Mouse (Mus musculus) midbrain, embryonic 10.5 days (tissue): ENCODE measurements around the gene Zgrf1. TPM values are rescaled to one million over a fixed set of nuclear protein-coding genes. Genes with fewer than 3 reads are reported as not detected.

Source experiments
- DNase-seq: peaks from one replicate; pipeline ENCODE4 v3.0.0-alpha.2; 2017; ENCODE audit warnings: low spot score
- H3K27ac ChIP-seq: fragments of 300-500 bp; sonication (generic); replicated peaks from 2 replicates; pipeline ENCODE4 v1.5.1; 2016; ENCODE audit warnings: mild to moderate bottlenecking
- H3K27me3 ChIP-seq: fragments of 300-500 bp; sonication (generic); 2 replicates; pipeline ENCODE4 v1.6.1; 2016; ENCODE audit warnings: low read depth, mild to moderate bottlenecking; ENCODE audit not compliant: poor library complexity, severe bottlenecking
- H3K36me3 ChIP-seq: fragments of 300-500 bp; sonication (generic); 2 replicates; pipeline ENCODE4 v1.6.1; 2016; ENCODE audit warnings: mild to moderate bottlenecking, moderate library complexity
- H3K4me1 ChIP-seq: fragments of 300-500 bp; sonication (generic); 2 replicates; pipeline ENCODE4 v1.6.1; 2016
- H3K4me3 ChIP-seq: fragments of 300-500 bp; sonication (generic); 2 replicates; pipeline ENCODE4 v1.5.1; 2016; ENCODE audit warnings: mild to moderate bottlenecking, moderate library complexity
- H3K9me3 ChIP-seq: fragments of 300-500 bp; sonication (generic); replicated peaks from 2 replicates; pipeline ENCODE4 v1.6.1; 2016; ENCODE audit warnings: mild to moderate bottlenecking
- WGBS: fragments of 180-500 bp; shearing (Covaris S2); methylation state at CpG from one replicate; pipeline ENCODE4 v1.1.7; 2016; 5-methylcytosine and 5-hydroxymethylcytosine counted together
- polyA plus RNA-seq: library from polyadenylated mRNA; unstranded; fragments of >200 nt; fragmentation: Nextera tagmentation; extraction: Ambion mirVana; gene quantifications from 2 replicates; pipeline ENCODE4 v1.2.1, GENCODE M21; 2016

The Zgrf1 gene
- polyA plus RNA-seq, 1 experiment from 2014 or later, result 20.9 TPM

DNA sequence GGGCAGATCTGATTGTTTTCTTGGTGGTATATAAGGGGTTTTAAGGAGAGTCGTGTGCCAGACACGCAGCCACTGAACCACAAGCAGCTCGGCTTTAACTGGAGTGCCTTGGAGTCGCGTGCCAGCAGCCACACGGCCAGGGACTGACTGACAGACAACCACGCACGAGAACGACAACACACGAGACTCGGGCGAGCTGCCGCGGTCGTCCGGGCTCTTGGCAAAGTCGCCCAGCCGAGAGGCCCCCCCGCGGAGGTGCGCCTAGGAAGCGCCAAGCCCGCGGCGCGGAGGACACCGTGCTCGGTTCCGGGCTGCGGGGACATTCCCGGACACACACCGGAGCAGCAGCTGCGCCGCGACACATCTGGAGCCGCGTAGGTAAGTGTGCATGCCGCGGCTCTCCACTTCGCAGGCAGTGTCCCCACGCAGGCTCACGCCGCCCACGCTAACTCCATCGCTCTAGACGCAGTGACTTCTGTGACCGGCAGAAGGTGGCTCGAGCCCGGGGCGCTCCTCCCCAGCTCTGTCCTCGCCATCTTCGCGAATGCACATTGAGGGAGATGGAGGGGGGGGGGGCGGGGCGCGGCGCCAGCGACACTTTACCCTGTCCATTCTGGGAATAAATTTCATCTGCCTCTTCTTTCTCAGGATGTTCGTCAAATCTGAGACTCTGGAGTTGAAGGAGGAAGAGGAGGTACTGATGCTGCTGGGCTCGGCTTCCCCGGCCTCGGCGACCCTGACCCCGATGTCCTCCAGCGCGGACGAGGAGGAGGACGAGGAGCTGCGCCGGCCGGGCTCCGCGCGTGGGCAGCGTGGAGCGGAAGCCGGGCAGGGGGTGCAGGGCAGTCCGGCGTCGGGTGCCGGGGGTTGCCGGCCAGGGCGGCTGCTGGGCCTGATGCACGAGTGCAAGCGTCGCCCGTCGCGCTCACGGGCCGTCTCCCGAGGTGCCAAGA is 80.1 kb downstream of the Zgrf1 start, which contains the start of gene Neurog2:
TSS of gene Neurog2 (plus strand) at position 56 of the 953 bp plus-strand sequence.
- Histone ChIP-seq H3K4me3 (peak within 1 kb of the TSS; percentile 64), H3K36me3 (no peaks in the 10 kb centered on the region), H3K9me3 (no peaks in the 10 kb centered on the region), H3K4me1 (peaks cover 69% of the 10 kb centered on the region), H3K27me3 (peaks cover 100% of the 10 kb centered on the region), H3K27ac (peak within 1 kb of the TSS; percentile 89)
- peak; percentile 71 for DNase-seq
- under 1% methylated on average over 90 of the region's 92 CpGs for WGBS

DNA sequence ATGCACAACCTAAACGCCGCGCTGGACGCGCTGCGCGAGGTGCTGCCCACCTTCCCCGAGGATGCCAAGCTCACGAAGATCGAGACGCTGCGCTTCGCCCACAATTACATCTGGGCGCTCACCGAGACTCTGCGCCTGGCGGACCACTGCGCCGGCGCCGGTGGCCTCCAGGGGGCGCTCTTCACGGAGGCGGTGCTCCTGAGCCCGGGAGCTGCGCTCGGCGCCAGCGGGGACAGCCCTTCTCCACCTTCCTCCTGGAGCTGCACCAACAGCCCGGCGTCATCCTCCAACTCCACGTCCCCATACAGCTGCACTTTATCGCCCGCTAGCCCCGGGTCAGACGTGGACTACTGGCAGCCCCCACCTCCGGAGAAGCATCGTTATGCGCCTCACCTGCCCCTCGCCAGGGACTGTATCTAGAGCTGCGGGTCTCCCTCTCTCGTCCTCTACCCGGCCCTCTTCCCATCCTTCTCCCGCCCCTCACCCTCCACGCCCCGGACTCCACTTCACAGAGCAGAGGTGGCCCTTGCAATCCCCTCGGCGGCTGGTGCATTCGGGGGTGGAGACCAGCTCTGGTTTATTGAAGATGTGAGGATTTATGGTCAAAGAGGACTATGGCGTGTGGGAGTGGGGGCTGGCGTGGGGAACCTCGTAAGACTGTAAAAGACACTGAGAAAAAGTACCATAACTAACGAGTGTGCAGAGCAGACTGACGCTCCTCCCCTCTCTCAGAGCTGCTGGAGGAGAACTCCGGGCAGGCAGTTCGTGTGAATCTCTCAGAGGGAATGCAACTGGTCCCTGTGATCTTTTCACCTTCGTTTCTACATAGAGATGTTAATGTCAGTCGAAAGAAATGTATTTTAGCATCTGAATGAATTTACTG is 81.1 kb downstream of the Zgrf1 start:
- Histone ChIP-seq H3K4me1 (peaks cover 63% of the 10 kb centered on the region), H3K27ac (peak overlapping the region; percentile 89), H3K4me3 (peak overlapping the region; percentile 64), H3K9me3 (no peaks in the 10 kb centered on the region), H3K27me3 (peaks cover 100% of the 10 kb centered on the region), H3K36me3 (no peaks in the 10 kb centered on the region)
- WGBS, result under 1% methylated on average over 56 of the region's 58 CpGs
- DNase-seq, result peak; percentile 87

DNA sequence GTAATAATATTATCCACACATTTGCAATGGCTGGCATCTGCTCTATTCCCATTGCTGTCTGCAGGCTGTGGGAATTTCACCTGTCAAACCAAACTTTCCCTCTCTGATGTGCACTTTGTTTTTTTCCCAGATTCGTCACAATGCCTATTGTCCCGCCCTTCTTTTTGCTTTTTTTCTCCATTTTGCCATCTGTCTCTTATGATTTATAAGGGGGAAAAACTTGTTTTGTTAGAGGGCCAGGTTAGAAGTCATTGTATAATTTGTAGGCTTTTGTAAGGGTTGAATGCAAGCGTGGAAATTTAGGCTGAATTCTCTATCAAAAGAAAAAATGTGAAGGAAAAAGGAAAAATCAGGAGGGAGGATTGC is 81.7 kb downstream of the Zgrf1 start:
- 4% methylated on average over 3 of the region's 3 CpGs for WGBS
- Histone ChIP-seq H3K27me3 (peaks cover 100% of the 10 kb centered on the region), H3K4me3 (peak overlapping the region; percentile 64), H3K4me1 (peaks cover 65% of the 10 kb centered on the region), H3K36me3 (no peaks in the 10 kb centered on the region), H3K27ac (peak overlapping the region; percentile 89; the same call in 1 of the 2 replicates), H3K9me3 (no peaks in the 10 kb centered on the region)
- no peak for DNase-seq

DNA sequence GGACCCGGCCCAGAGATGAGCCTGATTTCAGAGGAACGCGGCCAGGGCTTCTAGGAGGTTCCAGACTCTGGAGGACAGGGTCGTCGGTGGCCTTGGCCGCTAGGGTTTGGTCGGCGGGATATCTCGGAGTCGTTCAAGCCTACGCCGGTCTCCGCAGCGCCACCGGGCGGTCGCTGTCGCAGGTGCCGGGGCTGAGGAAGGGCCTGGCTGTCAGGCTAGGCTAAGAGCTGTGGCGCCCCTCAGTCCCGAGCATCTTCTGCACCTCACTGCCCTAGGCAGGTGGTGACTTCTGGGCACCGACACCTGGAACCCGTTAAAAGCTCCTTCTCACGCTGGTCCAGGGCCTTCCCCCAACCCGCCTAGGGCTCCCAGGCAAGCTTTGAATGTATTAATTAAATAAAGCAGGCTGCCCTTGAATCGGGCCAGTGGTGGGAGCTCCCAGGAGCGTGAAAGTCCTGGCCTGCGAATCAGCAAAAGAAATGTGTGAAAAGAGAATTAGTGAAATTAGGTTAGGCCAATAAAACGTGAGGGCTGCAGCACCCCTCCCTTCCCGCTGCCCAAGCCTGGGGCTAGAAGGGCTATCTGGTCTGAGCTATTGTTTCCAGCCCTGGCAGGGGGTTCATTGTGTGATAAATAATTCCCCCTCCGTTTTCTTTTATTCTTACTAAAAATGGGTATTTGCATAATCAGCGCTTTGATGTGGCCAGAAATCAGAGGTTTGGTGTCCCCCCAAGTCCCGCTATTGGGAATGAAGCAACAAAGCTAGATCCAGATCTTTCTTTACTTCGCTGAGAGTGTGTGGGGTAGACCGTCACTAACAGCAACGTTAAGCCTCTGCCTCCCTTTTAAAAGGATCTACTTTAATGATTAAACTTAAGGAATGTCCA is 86.8 kb downstream of the Zgrf1 start:
- Histone ChIP-seq H3K27me3 (peaks cover 100% of the 10 kb centered on the region), H3K4me3 (peak overlapping the region; percentile 44), H3K36me3 (no peaks in the 10 kb centered on the region), H3K4me1 (peaks cover 50% of the 10 kb centered on the region), H3K27ac (peak overlapping the region; percentile 85), H3K9me3 (no peaks in the 10 kb centered on the region)
- under 1% methylated on average over 36 of the region's 36 CpGs for WGBS
- peak; percentile 87 for DNase-seq

DNA sequence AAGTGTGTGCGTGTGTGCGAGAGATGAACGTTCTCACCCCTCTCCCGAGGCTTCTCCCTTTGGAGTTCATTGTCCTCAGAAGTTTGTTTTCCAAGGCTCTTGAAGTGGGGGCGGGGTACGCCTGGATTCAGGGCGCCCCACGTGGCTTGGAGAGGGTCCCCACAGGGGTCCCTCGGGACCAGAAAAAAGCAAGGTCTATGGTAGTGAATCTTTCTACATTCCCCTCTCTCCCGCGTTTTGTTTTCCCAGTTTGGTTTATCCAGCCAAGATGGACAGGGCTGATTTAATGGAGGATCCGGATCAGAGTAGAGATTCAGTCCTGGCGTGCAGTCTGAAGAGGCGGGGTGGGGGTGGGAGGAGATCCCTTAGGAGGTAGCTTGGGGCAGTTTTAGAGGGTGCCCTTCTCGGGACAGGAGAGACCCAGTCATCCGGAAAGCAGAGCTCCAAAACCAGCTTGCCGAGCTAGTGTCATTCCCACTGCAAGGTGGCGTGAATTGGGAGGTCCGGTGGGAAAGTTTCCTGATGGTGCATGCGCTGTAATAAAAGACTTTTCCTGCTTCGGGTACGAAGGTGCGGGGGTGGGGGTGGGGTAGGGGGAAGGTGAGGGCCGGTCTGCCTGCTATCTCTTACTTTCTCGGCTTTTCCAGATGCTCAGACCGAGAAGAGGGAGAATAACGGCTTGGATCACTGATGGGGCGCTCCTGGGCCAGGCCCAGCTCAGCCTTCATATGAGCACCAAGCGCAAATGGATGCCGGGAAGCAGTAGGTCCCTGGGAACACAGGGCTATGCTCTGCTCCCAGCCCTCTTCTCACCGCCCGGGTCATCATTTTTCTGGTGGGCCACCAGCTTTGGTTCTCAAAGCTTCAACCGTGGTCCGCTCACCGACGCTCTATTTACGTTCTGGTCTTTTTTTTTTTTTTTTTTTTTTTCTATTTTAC is 87.7 kb downstream of the Zgrf1 start:
- Histone ChIP-seq H3K4me1 (peaks cover 47% of the 10 kb centered on the region), H3K4me3 (peak overlapping the region; percentile 44), H3K36me3 (no peaks in the 10 kb centered on the region), H3K27me3 (peaks cover 100% of the 10 kb centered on the region), H3K9me3 (no peaks in the 10 kb centered on the region), H3K27ac (peak overlapping the region; percentile 85)
- DNase-seq, result peak; percentile 55
- WGBS, result 1% methylated on average over 37 of the region's 37 CpGs

DNA sequence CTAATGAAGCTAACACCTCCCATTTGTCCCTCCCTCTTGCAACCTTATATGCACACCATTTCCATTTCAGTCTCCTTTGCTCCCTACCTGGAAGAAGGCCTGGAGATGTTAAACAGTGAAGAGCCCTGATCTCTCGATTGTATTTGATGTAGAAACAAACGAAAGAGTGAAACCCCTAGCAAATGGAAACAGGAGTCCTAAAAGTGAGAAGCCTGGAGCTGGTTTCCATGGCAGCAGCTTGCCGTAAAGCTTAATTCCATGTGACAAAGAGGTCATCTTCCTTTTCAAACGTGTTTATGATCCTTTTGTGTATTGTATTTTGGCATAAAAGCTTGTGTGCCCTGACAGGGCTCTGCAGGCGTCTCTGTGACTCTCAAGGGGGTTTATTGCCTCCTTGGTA is 88.9 kb downstream of the Zgrf1 start:
- 6% methylated on average over 5 of the region's 5 CpGs for WGBS
- Histone ChIP-seq H3K9me3 (no peaks in the 10 kb centered on the region), H3K27me3 (peaks cover 100% of the 10 kb centered on the region), H3K36me3 (no peaks in the 10 kb centered on the region), H3K27ac (0 out of 2 replicates have a peak overlapping the region, but pooled peaks have one; percentile 34), H3K4me3 (peak overlapping the region; percentile 0; the same call in 1 of the 2 replicates), H3K4me1 (peaks cover 53% of the 10 kb centered on the region)
- DNase-seq, result peak; percentile 47

DNA sequence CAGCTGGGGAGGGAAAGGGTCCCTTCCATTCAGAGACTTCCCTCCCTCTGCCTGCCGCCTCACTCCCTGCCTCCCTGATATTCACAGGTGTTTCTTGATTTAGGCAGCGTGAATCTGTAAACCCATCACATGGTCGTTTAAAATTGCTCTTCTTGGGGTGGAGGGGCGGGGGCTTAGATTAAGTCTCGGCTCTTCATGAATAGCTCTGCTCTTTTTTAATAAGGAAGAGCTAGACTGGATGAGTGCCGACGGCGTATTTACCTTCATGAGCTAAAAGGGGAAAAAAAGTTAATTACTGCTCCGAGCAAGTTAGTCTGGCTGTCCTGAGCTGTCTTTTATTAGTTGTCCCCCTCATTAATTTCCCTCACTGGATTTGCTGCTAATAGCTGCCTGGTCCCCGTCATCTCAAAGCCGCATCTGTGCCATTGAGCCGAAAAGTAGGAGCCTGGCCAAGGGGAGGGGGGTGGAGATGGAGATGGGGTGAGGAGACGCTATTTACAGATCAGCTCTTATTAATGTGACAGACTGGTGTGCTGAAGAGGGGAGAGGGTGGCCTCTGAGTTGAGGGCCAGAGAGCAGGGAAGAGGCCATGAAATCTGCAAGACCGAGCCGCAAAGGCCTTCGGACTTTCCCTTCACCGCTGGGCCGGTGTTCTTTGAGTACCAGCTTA is 93.0 kb downstream of the Zgrf1 start:
- Histone ChIP-seq H3K27ac (no peak overlapping the region; the same call in 1 of the 2 replicates), H3K27me3 (peaks cover 99% of the 10 kb centered on the region), H3K36me3 (no peaks in the 10 kb centered on the region), H3K9me3 (no peaks in the 10 kb centered on the region), H3K4me3 (no peak overlapping the region), H3K4me1 (peaks cover 30% of the 10 kb centered on the region)
- WGBS, result 49% methylated on average over 18 of the region's 18 CpGs
- DNase-seq, result no peak

DNA sequence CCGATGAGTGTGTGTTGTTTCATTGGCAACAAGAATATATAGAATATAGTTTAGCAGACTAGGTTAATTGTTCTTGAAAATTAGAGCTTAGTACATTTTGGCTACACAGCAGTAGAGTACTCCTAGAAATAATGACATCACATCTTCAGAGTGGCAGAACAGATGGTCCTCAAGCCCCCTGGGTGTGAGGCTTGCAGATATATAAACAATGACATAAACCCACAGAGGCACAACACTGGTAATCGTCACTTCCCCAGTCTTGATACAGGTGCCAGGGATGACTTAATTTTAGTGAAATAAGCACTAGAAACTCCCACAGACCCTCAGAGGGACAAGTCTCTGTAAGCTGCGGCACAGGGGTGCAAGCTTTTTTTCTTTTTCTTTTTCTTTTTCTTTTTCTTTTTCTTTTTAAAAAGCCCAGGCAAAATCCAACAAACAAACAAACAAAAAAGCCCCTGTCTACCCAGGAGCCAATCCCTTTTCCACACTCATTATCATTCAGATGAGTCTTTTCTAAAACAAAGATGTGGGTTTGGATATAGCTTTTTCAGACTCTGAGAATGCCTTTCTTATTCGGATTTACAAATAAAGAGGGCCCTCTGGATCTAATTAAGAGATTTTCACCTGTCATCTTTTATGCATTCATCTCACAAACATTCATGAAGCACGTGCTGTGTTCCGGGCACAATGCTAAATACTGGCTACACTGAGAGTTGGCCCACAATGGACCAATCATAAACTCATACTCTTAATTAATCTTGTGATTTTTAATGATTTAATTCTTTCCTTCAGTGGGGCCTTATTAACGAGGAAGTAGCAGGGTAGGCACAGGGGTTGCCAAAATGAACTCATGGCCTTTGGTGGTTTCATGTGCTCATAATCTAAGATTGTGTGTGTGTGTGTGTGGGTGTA is 98.7 kb downstream of the Zgrf1 start:
- H3K9me3 ChIP-seq, result no peaks in the 10 kb centered on the region
- H3K27ac ChIP-seq, result no peak overlapping the region; the same call in 1 of the 2 replicates
- H3K4me3 ChIP-seq, result no peak overlapping the region
- H3K27me3 ChIP-seq, result peaks cover 93% of the 10 kb centered on the region
- no peaks in the 10 kb centered on the region for H3K4me1 ChIP-seq
- 52% methylated on average over 7 of the region's 7 CpGs for WGBS
- DNase-seq, result no peak
- H3K36me3 ChIP-seq, result no peaks in the 10 kb centered on the region

DNA sequence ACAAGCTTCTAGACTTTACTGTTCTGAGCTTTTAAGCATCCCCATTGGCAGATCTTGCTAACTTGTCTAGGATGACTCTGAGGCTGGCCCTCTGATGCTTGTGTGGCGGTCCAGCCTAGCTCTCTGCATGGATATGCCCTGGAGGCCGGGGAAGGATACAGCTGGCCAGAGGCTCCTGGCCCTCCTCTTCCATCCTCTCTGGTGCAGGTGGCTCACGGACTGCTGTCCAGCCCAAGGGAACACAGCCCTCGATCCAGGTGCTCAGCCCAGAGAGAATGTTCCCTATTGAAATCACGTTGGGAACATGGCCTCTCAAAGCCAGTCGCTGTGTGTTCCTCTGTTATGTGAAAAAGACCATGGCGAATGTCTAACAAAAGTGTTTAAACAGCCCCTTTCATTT is 107.4 kb downstream of the Zgrf1 start:
- Histone ChIP-seq H3K27me3 (peaks cover 89% of the 10 kb centered on the region), H3K4me1 (peaks cover 26% of the 10 kb centered on the region), H3K36me3 (no peaks in the 10 kb centered on the region), H3K4me3 (no peak overlapping the region), H3K9me3 (no peaks in the 10 kb centered on the region), H3K27ac (no peak overlapping the region)
- WGBS, result 77% methylated on average over 7 of the region's 7 CpGs
- DNase-seq, result no peak
